Mouse (Mus musculus): ENCODE measurements around the gene Gjc2. TPM values are rescaled to one million over a fixed set of nuclear protein-coding genes. Genes with fewer than 3 reads are reported as not detected.

Gene Gjc2
- total RNA-seq, 2 experiments from 2014 or later: not detected

- peak; percentile 76 for ATAC-seq (replicated peaks; ENCODE audit: low FRiP score, poor library complexity, severe bottlenecking)
These were observed 19.5 kb downstream of the Gjc2 start, which contains the start of gene Iba57 for GRCm38 (mm10) chr11:59163255-59164236. Iba57 (minus strand) TSS chr11:59163739.

- peak; percentile 24; the same call in 1 of the 2 replicates for ATAC-seq (replicated peaks; ENCODE audit: low FRiP score, poor library complexity, severe bottlenecking)
These were observed 20.4 kb downstream of the Gjc2 start for GRCm38 (mm10) chr11:59162443-59163254.

- ATAC-seq (replicated peaks; ENCODE audit: low FRiP score, poor library complexity, severe bottlenecking): no peak
These were observed 21.6 kb downstream of the Gjc2 start for GRCm38 (mm10) chr11:59161398-59161797.

- ATAC-seq (replicated peaks; ENCODE audit: low FRiP score, poor library complexity, severe bottlenecking): no peak
These were observed 23.5 kb downstream of the Gjc2 start for GRCm38 (mm10) chr11:59159558-59159957.

- ATAC-seq (replicated peaks; ENCODE audit: low FRiP score, poor library complexity, severe bottlenecking): no peak
These were observed 23.9 kb downstream of the Gjc2 start for GRCm38 (mm10) chr11:59159099-59159498.

- ATAC-seq (replicated peaks; ENCODE audit: low FRiP score, poor library complexity, severe bottlenecking): no peak
These were observed 27.1 kb downstream of the Gjc2 start for GRCm38 (mm10) chr11:59155900-59156299.

GRCm38 (mm10) chr11:59154220-59154619, 28.8 kb downstream of the Gjc2 start:
- 0 out of 2 replicates have a peak, but pooled peaks have one; percentile 12 for ATAC-seq (replicated peaks; ENCODE audit: low FRiP score, poor library complexity, severe bottlenecking)

GRCm38 (mm10) chr11:59151729-59152128, 31.3 kb downstream of the Gjc2 start:
- ATAC-seq (replicated peaks; ENCODE audit: low FRiP score, poor library complexity, severe bottlenecking): 0 out of 2 replicates have a peak, but pooled peaks have one; percentile 34

- no peak for ATAC-seq (replicated peaks; ENCODE audit: low FRiP score, poor library complexity, severe bottlenecking)
These were observed 33.7 kb downstream of the Gjc2 start for GRCm38 (mm10) chr11:59149302-59149701.

- no peak for ATAC-seq (replicated peaks; ENCODE audit: low FRiP score, poor library complexity, severe bottlenecking)
These were observed 40.1 kb downstream of the Gjc2 start for GRCm38 (mm10) chr11:59142962-59143361.

GRCm38 (mm10) chr11:59141772-59142370, 41.1 kb downstream of the Gjc2 start:
- no peak for ATAC-seq (replicated peaks; ENCODE audit: low FRiP score, poor library complexity, severe bottlenecking)

- no peak for ATAC-seq (replicated peaks; ENCODE audit: low FRiP score, poor library complexity, severe bottlenecking)
These were observed 44.2 kb downstream of the Gjc2 start for GRCm38 (mm10) chr11:59138537-59139486.

GRCm38 (mm10) chr11:59136994-59137706, 45.9 kb downstream of the Gjc2 start:
- no peak for ATAC-seq (replicated peaks; ENCODE audit: low FRiP score, poor library complexity, severe bottlenecking)

GRCm38 (mm10) chr11:59135904-59136452, 47.0 kb downstream of the Gjc2 start, which contains the start of gene Obscn:
Obscn (minus strand) TSS chr11:59136402.
- no peak for ATAC-seq (replicated peaks; ENCODE audit: low FRiP score, poor library complexity, severe bottlenecking)

- ATAC-seq (replicated peaks; ENCODE audit: low FRiP score, poor library complexity, severe bottlenecking): no peak
These were observed 47.8 kb downstream of the Gjc2 start for GRCm38 (mm10) chr11:59135051-59135820.

- no peak for ATAC-seq (replicated peaks; ENCODE audit: low FRiP score, poor library complexity, severe bottlenecking)
These were observed 48.5 kb downstream of the Gjc2 start for GRCm38 (mm10) chr11:59134373-59134997.

GRCm38 (mm10) chr11:59132065-59132464, 50.9 kb downstream of the Gjc2 start:
- ATAC-seq (replicated peaks; ENCODE audit: low FRiP score, poor library complexity, severe bottlenecking): no peak

Data from erythroblast, adult 5-6 weeks (primary cell).